Mouse (Mus musculus) liver, embryonic 14.5 days (tissue): ENCODE data around the gene Gm38392. TPM values are rescaled to one million over a fixed set of nuclear protein-coding genes. Genes with fewer than 3 reads are reported as not detected.

Experiments
- ATAC-seq: fragments of 200-750 bp; cut with Nextera tagmentation; 2 replicates; pipeline ENCODE4 v1.8.0; 2017; ENCODE audit warnings: moderate number of reproducible peaks, mild to moderate bottlenecking, moderate library complexity; ENCODE audit not compliant: insufficient read depth
- DNase-seq, 3 experiments: peaks; one replicate each; pipeline ENCODE4 v3.0.0-alpha.2; 2012 to 2013; ENCODE audit warnings: low read depth in 3 of 3, low spot score in 3 of 3
- H3K27ac ChIP-seq: fragments of 300-500 bp; sonication (generic); 2 replicates; pipeline ENCODE4 v1.5.1; 2014; ENCODE audit warnings: moderate library complexity, mild to moderate bottlenecking, control low read depth, inconsistent platforms
- H3K27me3 ChIP-seq: fragments of 300-500 bp; sonication (generic); 2 replicates; pipeline ENCODE4 v1.6.1; 2014; ENCODE audit warnings: mild to moderate bottlenecking, low read length, moderate library complexity; ENCODE audit not compliant: control insufficient read depth, insufficient read depth
- H3K36me3 ChIP-seq: fragments of 300-500 bp; sonication (generic); replicated peaks from 2 replicates; pipeline ENCODE4 v1.6.1; 2014; ENCODE audit warnings: low read depth; ENCODE audit not compliant: control insufficient read depth, insufficient read depth
- H3K4me1 ChIP-seq, 2 experiments: fragments of 200-500 bp in 1 of 2; fragments of 300-500 bp in 1 of 2; sonication (generic) in 1 of 2; replicated peaks; 2 replicates each; pipeline ENCODE4 v1.6.1; 2012 to 2014; ENCODE audit warnings: antibody characterized with exemption in 1 of 2, inconsistent platforms in 1 of 2, low read length in 1 of 2; ENCODE audit not compliant: control insufficient read depth in 2 of 2, insufficient read depth in 2 of 2
- H3K4me2 ChIP-seq: fragments of 300-500 bp; sonication (generic); 2 replicates; pipeline ENCODE4 v1.6.1; 2014; ENCODE audit warnings: low read depth, mild to moderate bottlenecking, control low read depth, moderate library complexity
- H3K4me3 ChIP-seq, 2 experiments: fragments of 200-500 bp in 1 of 2; fragments of 300-500 bp in 1 of 2; sonication (generic) in 1 of 2; 2 replicates each; pipeline ENCODE4 v1.5.1; 2012 to 2014; ENCODE audit warnings: low read depth in 2 of 2, low read length in 2 of 2, mild to moderate bottlenecking in 2 of 2, control low read depth in 1 of 2, inconsistent platforms in 1 of 2, moderate library complexity in 1 of 2; ENCODE audit not compliant: insufficient read depth in 1 of 2
- H3K9ac ChIP-seq: fragments of 300-500 bp; sonication (generic); replicated peaks from 2 replicates; pipeline ENCODE4 v1.6.1; 2014; ENCODE audit warnings: mild to moderate bottlenecking, control low read depth, moderate library complexity
- H3K9me3 ChIP-seq: fragments of 300-500 bp; sonication (generic); 2 replicates; pipeline ENCODE4 v1.6.1; 2016; ENCODE audit warnings: low read length, mixed read lengths; ENCODE audit not compliant: control insufficient read depth
- CTCF ChIP-seq: IDR thresholded peaks from 2 replicates; pipeline ENCODE4 v1.5.1; 2016; ENCODE audit warnings: antibody characterized with exemption, low read depth, control low read depth
- EP300 ChIP-seq: IDR thresholded peaks from 2 replicates; pipeline ENCODE4 v1.6.1; 2016; ENCODE audit warnings: antibody characterized with exemption, low read depth
- WGBS: fragments of 180-500 bp; shearing (Covaris S2); extraction: QIAGEN DNeasy Blood & Tissue Kit; methylation state at CpG from one replicate; pipeline ENCODE4 v1.1.7; 2014; ENCODE audit not compliant: insufficient replicate concordance; 5-methylcytosine and 5-hydroxymethylcytosine counted together
- polyA plus RNA-seq, 2 experiments: library from polyadenylated mRNA; depleted of rRNA in 1 of 2; stranded (reverse) in 1 of 2; unstranded in 1 of 2; fragments of >200 nt; fragmentation: Nextera tagmentation in 1 of 2; extraction: Ambion mirVana in 1 of 2; gene quantifications; 2 replicates each; pipeline versions ENCODE4 v1.2.1 to v1.2.3; 2012 to 2014

Gm38392 gene
- polyA plus RNA-seq (2012; rRNA removed) (not detected in 2 replicates), polyA plus RNA-seq (2014; fragmentation: Nextera tagmentation; extraction: Ambion mirVana) (not detected in 2 replicates)

DNA sequence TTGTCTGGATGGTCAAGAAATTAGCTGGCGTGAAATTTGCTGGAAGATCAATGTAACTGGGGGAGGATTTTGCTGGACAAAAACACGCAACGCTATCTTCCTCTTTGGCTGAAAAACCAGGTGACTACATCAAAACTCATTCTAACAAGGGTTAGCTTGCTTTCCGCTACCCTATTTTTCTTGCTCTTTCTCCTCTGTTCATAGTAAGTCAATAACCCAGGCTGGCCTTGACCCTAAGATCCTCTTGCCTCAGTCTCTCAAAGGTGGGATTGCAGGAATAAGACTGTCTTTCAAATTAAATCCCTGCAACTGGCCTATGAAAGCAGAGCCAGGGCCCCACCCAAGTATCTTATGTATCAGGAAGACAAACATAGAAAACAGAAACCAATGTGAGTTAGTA lies at the start of gene Gm38392:
Gene Gm38392, minus strand, starts transcription at position 101 of the 400 bp plus-strand sequence.
- no peak within 1 kb of the TSS for H3K27ac ChIP-seq
- DNase-seq (no peak), ATAC-seq (no peak)
- H3K9me3 ChIP-seq: no peaks in the 10 kb centered on the region
- 86% methylated on average over 4 of the region's 4 CpGs for WGBS
- H3K9ac ChIP-seq: no peak within 1 kb of the TSS
- H3K27me3 ChIP-seq: no peaks in the 10 kb centered on the region
- H3K36me3 ChIP-seq: no peaks in the 10 kb centered on the region
- TF ChIP-seq CTCF (no peak), EP300 (no peak)
- H3K4me3 ChIP-seq: no peak within 1 kb of the TSS
- H3K4me2 ChIP-seq: no peak within 1 kb of the TSS
- no peaks in the 10 kb centered on the region for H3K4me1 ChIP-seq

DNA sequence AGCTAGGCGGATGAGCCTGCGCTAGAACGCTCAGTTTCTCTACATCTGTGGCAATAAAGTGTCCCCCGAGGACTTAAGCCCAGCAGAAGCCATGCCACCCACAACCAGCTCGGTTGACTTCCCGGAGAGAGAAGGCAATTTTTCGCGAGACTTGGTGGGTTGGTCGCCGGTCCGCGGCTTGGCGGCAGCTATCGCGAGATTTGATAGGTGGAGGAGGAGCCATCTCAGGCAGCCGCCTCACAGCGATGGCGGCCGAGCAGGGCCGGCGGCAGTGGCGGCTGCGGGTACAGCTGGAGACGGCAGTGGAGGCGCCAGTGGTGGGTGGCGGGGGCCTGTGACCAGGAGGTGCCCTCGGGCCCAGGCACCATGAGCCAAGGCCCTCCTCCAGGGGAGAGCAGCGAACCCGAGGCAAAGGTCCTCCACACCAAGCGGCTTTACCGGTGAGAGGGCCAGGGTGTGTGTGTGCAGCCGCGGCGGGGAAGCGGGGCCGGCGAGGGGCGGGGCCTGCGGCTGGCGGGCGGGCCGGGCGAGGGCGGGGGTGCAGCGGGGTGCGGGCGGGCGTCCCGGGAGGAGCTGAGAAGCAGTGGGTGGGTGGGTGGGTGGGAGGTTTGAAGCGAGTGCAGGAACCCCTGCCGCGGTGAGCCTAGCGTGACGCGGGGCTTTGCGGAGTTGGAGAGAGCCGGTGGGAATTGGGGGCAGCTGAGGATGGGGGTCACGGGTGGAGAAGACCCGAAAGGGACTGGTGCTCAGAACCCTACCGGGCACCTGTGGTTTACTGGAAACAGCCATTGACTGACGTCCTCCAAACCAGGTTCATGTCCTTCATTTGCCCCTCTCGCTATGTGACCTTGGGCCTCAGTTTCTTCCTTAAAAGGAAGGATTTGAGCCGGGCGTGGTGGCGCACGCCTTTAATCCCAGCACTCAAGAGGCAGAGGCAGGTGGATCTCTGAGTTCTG lies 49.3 kb upstream of the Gm38392 start, which contains the start of the genes Tmem79 and Smg5:
Gene Tmem79, minus strand, starts transcription at position 91 of the 956 bp plus-strand sequence.
Gene Smg5, plus strand, starts transcription at position 203 of the 956 bp plus-strand sequence.
- peak; percentile 88 for ATAC-seq
- WGBS: under 1% methylated on average over 55 of the region's 66 CpGs

DNA sequence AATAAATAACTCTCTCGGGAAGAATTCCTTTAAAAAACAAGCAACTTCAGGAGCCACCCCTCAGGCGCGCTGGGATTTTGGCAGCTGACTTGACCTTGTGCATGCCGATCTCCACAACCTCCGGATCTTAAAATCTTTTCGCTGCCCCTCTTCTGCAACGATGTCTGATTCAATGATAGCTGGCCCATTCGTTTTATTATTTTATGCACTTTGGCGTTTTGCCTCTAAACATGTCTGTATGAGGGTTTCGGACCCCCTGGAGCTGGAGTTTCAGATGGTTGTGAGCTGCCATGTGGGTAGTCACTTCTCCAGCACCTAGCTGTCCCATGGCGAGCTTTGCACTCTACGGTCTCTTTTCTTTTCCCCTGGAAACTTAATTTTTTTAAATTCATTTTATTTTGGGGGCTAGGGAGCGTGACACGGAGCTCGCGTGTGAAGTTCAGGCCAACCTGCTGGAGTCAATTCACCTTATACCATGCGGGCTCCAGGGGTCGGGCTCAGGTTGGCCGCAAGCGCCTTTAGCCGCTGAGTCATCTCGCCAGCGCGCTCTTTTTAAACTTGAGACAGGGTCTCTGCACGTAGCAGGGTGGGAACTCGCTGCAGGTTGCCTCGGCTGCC lies 48.5 kb upstream of the Gm38392 start:
- peak overlapping the region; percentile 94 for H3K4me2 ChIP-seq
- H3K4me3 ChIP-seq: peak overlapping the region; percentile 78 to 88
- DNase-seq: no peak
- H3K27me3 ChIP-seq: no peaks in the 10 kb centered on the region
- no peak for TF ChIP-seq EP300
- peak; percentile 28; the same call in 1 of the 2 replicates for TF ChIP-seq CTCF
- peaks cover 37 to 38% of the 10 kb centered on the region in 2 experiments for H3K4me1 ChIP-seq
- under 1% methylated on average over 27 of the region's 27 CpGs for WGBS
- no peaks in the 10 kb centered on the region for H3K9me3 ChIP-seq
- no peaks in the 10 kb centered on the region for H3K36me3 ChIP-seq
- ATAC-seq: peak; percentile 42
- H3K27ac ChIP-seq: peak overlapping the region; percentile 97
- H3K9ac ChIP-seq: peak overlapping the region; percentile 86

More for the DNA sequence above, 49.3 kb upstream of the Gm38392 start, which contains the start of the genes Tmem79 and Smg5:
- H3K27ac ChIP-seq: peak within 1 kb of the TSS; percentile 97
- no peaks in the 10 kb centered on the region; the same call in 1 of the 2 replicates for H3K36me3 ChIP-seq
- peak; percentile 73 for TF ChIP-seq EP300
- TF ChIP-seq CTCF: no peak
- H3K9ac ChIP-seq: peak within 1 kb of the TSS; percentile 86
- peak within 1 kb of the TSS; percentile 94 for H3K4me2 ChIP-seq
- peak within 1 kb of the TSS; percentile 78 to 96 for H3K4me3 ChIP-seq
- H3K27me3 ChIP-seq: no peaks in the 10 kb centered on the region
- DNase-seq: peak; percentile 89 to 94 (median 90)
- H3K9me3 ChIP-seq: no peaks in the 10 kb centered on the region
- H3K4me1 ChIP-seq: peaks cover 41 to 44% of the 10 kb centered on the region in 2 experiments

DNA sequence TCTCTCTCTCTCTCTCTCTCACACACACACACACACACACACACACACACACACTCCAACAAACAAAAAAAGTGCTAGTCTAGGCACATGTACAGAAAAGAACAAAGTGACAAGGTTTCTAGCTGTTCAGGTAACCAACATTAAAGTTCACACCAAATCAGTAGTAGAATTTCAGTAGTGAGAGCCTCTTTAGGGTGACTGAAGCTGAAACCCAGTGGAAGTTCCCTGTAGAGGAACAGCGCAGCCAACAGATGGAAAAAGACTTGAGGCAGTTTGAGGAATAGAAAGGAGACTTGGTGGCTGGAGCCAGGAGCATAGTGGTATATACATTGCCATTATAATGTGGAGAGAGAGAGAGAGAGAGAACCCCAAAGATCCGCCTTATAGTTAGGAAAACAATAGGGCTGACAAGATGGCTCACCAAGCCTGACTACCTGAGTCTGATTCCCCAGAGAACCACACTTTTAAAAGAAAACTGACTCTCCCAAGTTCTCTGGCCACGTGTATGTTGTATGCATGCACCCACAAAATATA lies 48.0 kb upstream of the Gm38392 start:
- Histone ChIP-seq H3K9ac (peak overlapping the region; percentile 86), H3K27ac (peak overlapping the region; percentile 97), H3K4me3 (peak overlapping the region; percentile 78 to 88), H3K4me2 (peak overlapping the region; percentile 94), H3K4me1 (peaks cover 35 to 37% of the 10 kb centered on the region in 2 experiments), H3K27me3 (no peaks in the 10 kb centered on the region), H3K9me3 (no peaks in the 10 kb centered on the region), H3K36me3 (no peaks in the 10 kb centered on the region)
- DNase-seq: no peak
- 18% methylated on average over 3 of the region's 3 CpGs for WGBS
- TF ChIP-seq EP300: no peak
- TF ChIP-seq CTCF: no peak
- ATAC-seq: no peak
